Mouse (Mus musculus): ENCODE results near the gene B230307C23Rik.
A peak's percentile ranks its signal among the peaks of the same experiment; 100 is the strongest.
"Not testable (repeated sequence)": the region's sequence is repeated elsewhere in the genome, so short reads cannot be mapped to it uniquely, and the experiment has no call there.

B230307C23Rik gene

GRCm38 (mm10) chr16:97996616-97997382 lies at the start of gene B230307C23Rik:
Gene B230307C23Rik (plus strand): TSS chr16:97997315.
- DNase-seq, result peak; percentile 91 to 93

GRCm38 (mm10) chr16:97948836-97949235 lies 48.3 kb upstream of the B230307C23Rik start:
- DNase-seq, result no peak

- no peak for DNase-seq
Observed at GRCm38 (mm10) chr16:97950061-97950460, 47.1 kb upstream of the B230307C23Rik start.

GRCm38 (mm10) chr16:97952371-97952770 lies 44.7 kb upstream of the B230307C23Rik start:
- DNase-seq, result no peak

GRCm38 (mm10) chr16:97952801-97953200 lies 44.3 kb upstream of the B230307C23Rik start:
- DNase-seq, result no peak

GRCm38 (mm10) chr16:97953300-97953699 lies 43.8 kb upstream of the B230307C23Rik start:
- no peak for DNase-seq

GRCm38 (mm10) chr16:97956011-97956410 lies 41.1 kb upstream of the B230307C23Rik start:
- no peak for DNase-seq

GRCm38 (mm10) chr16:97957626-97958025 lies 39.5 kb upstream of the B230307C23Rik start:
- no peak for DNase-seq

GRCm38 (mm10) chr16:97958401-97958973 lies 38.6 kb upstream of the B230307C23Rik start:
- no peak for DNase-seq

- no peak for DNase-seq
Observed at GRCm38 (mm10) chr16:97960348-97960747, 36.8 kb upstream of the B230307C23Rik start.

- no peak for DNase-seq
Observed at GRCm38 (mm10) chr16:97961381-97962150, 35.5 kb upstream of the B230307C23Rik start.

GRCm38 (mm10) chr16:97962151-97962948 lies 34.8 kb upstream of the B230307C23Rik start, which contains the start of the genes C2cd2 and Zbtb21:
Gene C2cd2 (minus strand): TSS chr16:97962598.
Gene Zbtb21 (minus strand): TSS chr16:97962622.
- DNase-seq, result peak; percentile 96 to 97

GRCm38 (mm10) chr16:97963956-97964540 lies 33.1 kb upstream of the B230307C23Rik start:
- no peak for DNase-seq

- no peak for DNase-seq
Observed at GRCm38 (mm10) chr16:97977277-97977676, 19.8 kb upstream of the B230307C23Rik start.

GRCm38 (mm10) chr16:97977722-97978121 lies 19.4 kb upstream of the B230307C23Rik start:
- DNase-seq, result no peak

- DNase-seq, result no peak
Observed at GRCm38 (mm10) chr16:97981362-97981761, 15.8 kb upstream of the B230307C23Rik start.

- no peak for DNase-seq
Observed at GRCm38 (mm10) chr16:97984589-97984988, 12.5 kb upstream of the B230307C23Rik start.

- DNase-seq, result no peak
Observed at GRCm38 (mm10) chr16:97991517-97991916, 5.6 kb upstream of the B230307C23Rik start.

GRCm38 (mm10) chr16:97992477-97992876 lies 4.6 kb upstream of the B230307C23Rik start:
- not testable (repeated sequence) for DNase-seq

- DNase-seq, result peak; percentile 25 to 37
Observed at GRCm38 (mm10) chr16:97995849-97996615, 1.1 kb upstream of the B230307C23Rik start.

- not testable (repeated sequence) for DNase-seq
Observed at GRCm38 (mm10) chr16:97997383-97997731, 242 bp downstream of the B230307C23Rik start.

All from lung, adult 18-20 months (tissue).